Mouse (Mus musculus): Measurements from ENCODE around the gene Ccr9. TPM values are rescaled to one million over a fixed set of nuclear protein-coding genes. Genes with fewer than 3 reads are reported as not detected.
A peak's percentile ranks its signal among the peaks of the same experiment; 100 is the strongest.

The Ccr9 gene
- polyA plus RNA-seq, 1 experiment from 2014 or later, result 0.23 TPM

DNA sequence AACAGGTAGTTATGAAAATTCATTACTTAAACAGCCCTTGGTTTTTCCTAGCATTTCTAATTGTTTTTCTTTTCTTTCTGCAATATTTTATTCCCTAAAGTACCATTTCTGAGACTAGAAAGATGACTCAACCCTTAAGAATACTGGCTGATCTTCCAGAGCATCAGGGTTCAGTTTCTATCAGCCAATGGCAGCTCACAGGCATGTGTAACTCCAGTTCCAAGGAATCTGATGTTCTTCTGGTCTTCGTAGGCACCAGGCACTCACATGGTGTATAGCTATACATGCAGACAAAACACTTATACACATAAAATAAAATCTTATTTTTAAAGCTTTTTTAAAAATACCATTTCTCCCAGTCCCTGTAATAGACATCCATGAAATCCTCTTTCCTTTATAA lies 79.9 kb downstream of the Ccr9 start:
- DNase-seq (no peak), ATAC-seq (no peak)
- 72% methylated on average over 1 of the region's 1 CpGs for WGBS (ENCODE audit: insufficient replicate concordance)
- Histone ChIP-seq H3K4me1 (ENCODE audit: insufficient read depth) (no peaks in the 10 kb centered on the region), H3K36me3 (replicated peaks; ENCODE audit: insufficient read depth, low read length) (no peaks in the 10 kb centered on the region), H3K27ac (ENCODE audit: low read depth) (no peak overlapping the region), H3K4me2 (ENCODE audit: low read depth, low read length) (no peak overlapping the region), H3K27me3 (ENCODE audit: insufficient read depth, low read length) (no peaks in the 10 kb centered on the region), H3K4me3 (ENCODE audit: low read depth, low read length) (no peak overlapping the region), H3K9ac (replicated peaks) (no peak overlapping the region), H3K9me3 (ENCODE audit: low read length) (no peaks in the 10 kb centered on the region)
- TF ChIP-seq CTCF (IDR thresholded peaks at IDR 0.05; ENCODE audit: low read depth), result no peak
- TF ChIP-seq EP300 (IDR thresholded peaks at IDR 0.05; ENCODE audit: low read depth), result no peak

GRCm38 (mm10) chr9:123758645-123759044 lies 80.4 kb downstream of the Ccr9 start:
- no peak overlapping the region for H3K9ac ChIP-seq (replicated peaks)
- no peaks in the 10 kb centered on the region for H3K27me3 ChIP-seq (ENCODE audit: insufficient read depth, low read length)
- H3K4me2 ChIP-seq (ENCODE audit: low read depth, low read length), result no peak overlapping the region
- no peaks in the 10 kb centered on the region for H3K36me3 ChIP-seq (replicated peaks; ENCODE audit: insufficient read depth, low read length)
- no peak overlapping the region for H3K4me3 ChIP-seq (ENCODE audit: low read depth, low read length)
- H3K9me3 ChIP-seq (ENCODE audit: low read length), result no peaks in the 10 kb centered on the region
- no peak overlapping the region for H3K27ac ChIP-seq (ENCODE audit: low read depth)
- TF ChIP-seq EP300 (IDR thresholded peaks at IDR 0.05; ENCODE audit: low read depth) (no peak), CTCF (IDR thresholded peaks at IDR 0.05; ENCODE audit: low read depth) (no peak)
- 61% methylated on average over 4 of the region's 4 CpGs for WGBS (ENCODE audit: insufficient replicate concordance)
- H3K4me1 ChIP-seq (ENCODE audit: insufficient read depth), result no peaks in the 10 kb centered on the region
- no peak for ATAC-seq
- no peak for DNase-seq

DNA sequence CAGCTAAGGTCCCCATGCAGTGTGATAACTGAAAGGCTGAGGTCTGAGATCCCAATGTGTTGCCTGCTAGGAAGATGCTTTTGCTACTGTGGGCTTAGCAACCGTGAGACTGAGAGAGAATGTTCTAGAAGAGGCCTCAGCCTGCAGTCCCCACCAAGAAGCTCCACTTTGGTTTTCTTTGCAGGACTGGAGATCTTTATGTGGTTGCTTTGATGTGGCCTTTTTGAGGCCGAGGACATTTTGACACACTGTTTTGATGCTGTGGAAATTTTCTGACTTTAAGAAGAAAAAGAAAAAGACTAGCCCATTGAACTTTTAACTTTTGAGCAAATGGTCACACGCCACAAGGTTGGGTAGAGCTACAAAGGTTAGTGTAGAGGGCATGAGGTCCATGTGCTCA lies 82.6 kb downstream of the Ccr9 start:
- Histone ChIP-seq H3K4me3 (ENCODE audit: low read depth, low read length) (no peak overlapping the region), H3K4me1 (ENCODE audit: insufficient read depth) (no peaks in the 10 kb centered on the region), H3K27ac (ENCODE audit: low read depth) (no peak overlapping the region), H3K9ac (replicated peaks) (no peak overlapping the region), H3K36me3 (replicated peaks; ENCODE audit: insufficient read depth, low read length) (no peaks in the 10 kb centered on the region), H3K4me2 (ENCODE audit: low read depth, low read length) (no peak overlapping the region), H3K9me3 (ENCODE audit: low read length) (no peaks in the 10 kb centered on the region), H3K27me3 (ENCODE audit: insufficient read depth, low read length) (no peaks in the 10 kb centered on the region)
- TF ChIP-seq EP300 (IDR thresholded peaks at IDR 0.05; ENCODE audit: low read depth) (no peak), CTCF (IDR thresholded peaks at IDR 0.05; ENCODE audit: low read depth) (no peak)
- no peak for DNase-seq
- 67% methylated on average over 3 of the region's 3 CpGs for WGBS (ENCODE audit: insufficient replicate concordance)
- no peak for ATAC-seq

DNA sequence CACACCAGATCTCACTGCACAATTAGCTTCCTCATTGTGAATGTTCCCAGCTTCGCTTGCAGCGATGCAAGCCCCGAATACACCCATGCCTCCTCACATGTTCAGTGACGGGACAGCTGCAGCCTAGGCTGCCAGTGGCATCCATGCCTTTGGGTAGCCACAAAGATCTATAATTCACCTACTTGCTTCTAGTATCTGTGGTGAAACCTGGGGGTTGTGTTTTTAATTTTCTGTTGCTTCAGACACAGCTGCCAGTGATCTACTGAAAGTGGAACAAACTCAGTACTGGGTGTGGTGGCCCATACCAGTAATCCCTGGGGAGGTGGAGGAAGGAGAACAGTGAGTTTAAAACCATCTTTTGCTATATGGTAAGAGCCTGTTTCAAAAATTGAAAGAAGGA lies 84.6 kb downstream of the Ccr9 start:
- no peak overlapping the region for H3K4me2 ChIP-seq (ENCODE audit: low read depth, low read length)
- no peaks in the 10 kb centered on the region for H3K9me3 ChIP-seq (ENCODE audit: low read length)
- DNase-seq (no peak), ATAC-seq (peak; percentile 56)
- H3K36me3 ChIP-seq (replicated peaks; ENCODE audit: insufficient read depth, low read length), result no peaks in the 10 kb centered on the region
- H3K4me3 ChIP-seq (ENCODE audit: low read depth, low read length), result no peak overlapping the region
- peak overlapping the region; percentile 41; the same call in 1 of the 2 replicates for H3K27ac ChIP-seq (ENCODE audit: low read depth)
- H3K9ac ChIP-seq (replicated peaks), result no peak overlapping the region
- no peaks in the 10 kb centered on the region for H3K4me1 ChIP-seq (ENCODE audit: insufficient read depth)
- WGBS (ENCODE audit: insufficient replicate concordance), result 74% methylated on average over 4 of the region's 4 CpGs
- no peak for TF ChIP-seq CTCF (IDR thresholded peaks at IDR 0.05; ENCODE audit: low read depth)
- no peak for TF ChIP-seq EP300 (IDR thresholded peaks at IDR 0.05; ENCODE audit: low read depth)
- H3K27me3 ChIP-seq (ENCODE audit: insufficient read depth, low read length), result no peaks in the 10 kb centered on the region

GRCm38 (mm10) chr9:123763771-123764170 lies 85.5 kb downstream of the Ccr9 start:
- WGBS (ENCODE audit: insufficient replicate concordance), result 64% methylated on average over 3 of the region's 3 CpGs
- Histone ChIP-seq H3K4me2 (ENCODE audit: low read depth, low read length) (no peak overlapping the region), H3K36me3 (replicated peaks; ENCODE audit: insufficient read depth, low read length) (no peaks in the 10 kb centered on the region), H3K4me1 (ENCODE audit: insufficient read depth) (no peaks in the 10 kb centered on the region), H3K4me3 (ENCODE audit: low read depth, low read length) (no peak overlapping the region), H3K27me3 (ENCODE audit: insufficient read depth, low read length) (no peaks in the 10 kb centered on the region), H3K27ac (ENCODE audit: low read depth) (no peak overlapping the region), H3K9me3 (ENCODE audit: low read length) (no peaks in the 10 kb centered on the region), H3K9ac (replicated peaks) (no peak overlapping the region)
- DNase-seq, result no peak
- no peak for TF ChIP-seq EP300 (IDR thresholded peaks at IDR 0.05; ENCODE audit: low read depth)
- no peak for TF ChIP-seq CTCF (IDR thresholded peaks at IDR 0.05; ENCODE audit: low read depth)
- ATAC-seq, result no peak

GRCm38 (mm10) chr9:123766996-123767395 lies 88.8 kb downstream of the Ccr9 start:
- TF ChIP-seq CTCF (IDR thresholded peaks at IDR 0.05; ENCODE audit: low read depth) (no peak), EP300 (IDR thresholded peaks at IDR 0.05; ENCODE audit: low read depth) (no peak)
- WGBS (ENCODE audit: insufficient replicate concordance), result 60% methylated on average over 3 of the region's 3 CpGs
- H3K27me3 ChIP-seq (ENCODE audit: insufficient read depth, low read length), result no peaks in the 10 kb centered on the region
- DNase-seq (no peak), ATAC-seq (no peak)
- no peak overlapping the region for H3K4me2 ChIP-seq (ENCODE audit: low read depth, low read length)
- no peaks in the 10 kb centered on the region for H3K36me3 ChIP-seq (replicated peaks; ENCODE audit: insufficient read depth, low read length)
- H3K4me1 ChIP-seq (ENCODE audit: insufficient read depth), result no peaks in the 10 kb centered on the region
- no peaks in the 10 kb centered on the region for H3K9me3 ChIP-seq (ENCODE audit: low read length)
- H3K9ac ChIP-seq (replicated peaks), result no peak overlapping the region
- H3K4me3 ChIP-seq (ENCODE audit: low read depth, low read length), result no peak overlapping the region
- no peak overlapping the region for H3K27ac ChIP-seq (ENCODE audit: low read depth)

DNA sequence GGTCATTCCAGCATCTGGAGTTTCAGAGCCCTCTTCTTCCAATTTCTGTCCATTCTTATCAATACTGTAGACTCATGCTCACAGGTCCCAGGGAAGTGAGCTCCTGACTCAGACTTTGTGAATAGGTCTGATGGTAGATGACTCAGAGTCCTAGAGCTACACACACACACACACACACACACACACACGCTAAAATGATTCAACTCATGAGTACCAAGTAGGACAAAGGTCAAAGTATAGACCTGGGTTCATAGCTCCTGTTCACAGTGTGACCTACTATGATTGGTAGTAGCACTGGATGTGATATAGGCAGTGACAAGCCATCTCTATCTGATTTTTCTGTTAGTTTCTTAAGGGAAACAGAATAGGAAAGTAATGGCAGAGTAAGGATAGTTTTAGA lies 90.2 kb downstream of the Ccr9 start:
- Histone ChIP-seq H3K36me3 (replicated peaks; ENCODE audit: insufficient read depth, low read length) (no peaks in the 10 kb centered on the region), H3K4me2 (ENCODE audit: low read depth, low read length) (no peak overlapping the region), H3K9ac (replicated peaks) (no peak overlapping the region), H3K9me3 (ENCODE audit: low read length) (no peaks in the 10 kb centered on the region), H3K27ac (ENCODE audit: low read depth) (no peak overlapping the region), H3K4me3 (ENCODE audit: low read depth, low read length) (no peak overlapping the region), H3K27me3 (ENCODE audit: insufficient read depth, low read length) (no peaks in the 10 kb centered on the region), H3K4me1 (ENCODE audit: insufficient read depth) (no peaks in the 10 kb centered on the region)
- TF ChIP-seq EP300 (IDR thresholded peaks at IDR 0.05; ENCODE audit: low read depth) (no peak), CTCF (IDR thresholded peaks at IDR 0.05; ENCODE audit: low read depth) (no peak)
- 78% methylated on average over 1 of the region's 1 CpGs for WGBS (ENCODE audit: insufficient replicate concordance)
- ATAC-seq (peak; percentile 21; the same call in 1 of the 2 replicates), DNase-seq (no peak)

Measured in liver, postnatal 0 days (tissue).